Mouse (Mus musculus) testis, postnatal 14 days (tissue): Measurements from ENCODE around the gene Lhfpl2.
A peak's percentile ranks its signal among the peaks of the same experiment; 100 is the strongest.

ENCODE experiments used
- DNase-seq: peaks from one replicate; pipeline ENCODE4 v3.0.0; 2021; ENCODE audit warnings: low spot score

Gene Lhfpl2

DNA sequence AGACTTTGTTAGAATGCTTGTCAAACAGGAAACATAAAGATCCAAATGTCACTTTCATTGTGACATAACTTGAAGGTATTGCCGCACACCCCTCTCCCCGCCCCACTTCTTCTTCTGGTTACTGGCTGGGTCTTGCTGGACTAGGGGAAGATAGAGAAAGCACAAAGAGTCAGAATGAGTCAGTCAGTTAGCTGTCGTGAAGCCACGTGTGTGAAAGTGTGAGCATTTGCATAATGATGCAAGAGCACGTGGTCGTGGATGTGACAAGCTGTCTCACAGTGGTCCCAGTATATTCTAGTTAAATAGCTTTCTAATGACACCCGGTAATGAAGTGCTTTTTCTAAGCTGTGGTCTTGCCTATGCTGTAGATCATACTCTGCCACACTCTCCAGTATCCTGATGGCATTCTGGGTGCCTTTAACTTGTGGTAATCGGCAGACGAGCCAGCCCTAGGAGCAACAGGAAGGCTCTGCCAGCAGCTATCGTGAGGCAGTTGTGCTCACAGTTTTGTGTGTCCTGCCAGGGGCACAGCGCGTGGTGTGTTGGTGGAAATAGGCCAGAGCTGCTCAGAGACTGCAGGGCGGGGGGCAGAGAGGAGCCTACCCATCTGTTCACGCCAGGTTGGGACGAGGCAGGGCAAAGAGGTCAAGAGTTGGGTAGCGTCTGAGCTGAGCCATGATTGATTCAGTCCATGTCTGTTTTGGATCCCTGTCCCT is 40.9 kb downstream of the Lhfpl2 start:
- no peak for DNase-seq

DNA sequence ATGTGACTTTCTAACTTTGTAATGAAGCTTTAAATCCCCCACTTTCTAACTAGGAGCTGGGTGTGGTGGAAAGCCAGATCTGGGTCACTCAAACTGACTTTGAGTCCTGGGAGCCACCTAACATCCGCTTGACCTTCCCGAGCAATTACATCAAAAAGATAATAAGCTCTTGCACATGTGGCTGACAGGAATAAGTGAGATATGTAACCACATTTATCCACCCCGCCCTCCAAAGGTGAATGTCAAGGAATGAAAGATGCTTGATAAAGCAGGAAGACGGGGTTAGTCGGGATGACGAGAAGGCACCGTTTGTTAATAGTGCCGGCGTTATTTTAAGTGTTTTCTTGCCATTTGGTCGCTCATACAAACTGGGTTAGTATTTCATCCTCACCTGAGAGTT is 41.5 kb downstream of the Lhfpl2 start:
- no peak for DNase-seq

DNA sequence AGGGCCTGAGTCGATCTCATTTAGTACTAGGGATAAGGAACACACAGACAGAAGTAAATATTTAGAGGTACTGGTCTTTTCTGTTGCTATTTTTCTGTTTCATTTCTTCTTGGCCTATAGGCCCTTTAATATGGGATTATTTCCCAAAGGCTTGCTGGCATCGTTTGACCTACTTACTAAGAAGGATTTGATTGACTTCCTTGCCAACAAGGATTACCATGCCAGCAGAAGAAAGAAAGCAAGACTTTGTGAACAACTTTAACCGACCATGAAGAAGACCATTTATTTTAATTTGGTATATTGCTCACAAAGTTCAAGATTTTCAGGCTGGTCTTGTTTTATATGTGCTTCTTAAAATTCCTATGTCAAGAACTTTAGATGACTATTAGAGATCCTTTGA is 42.8 kb downstream of the Lhfpl2 start:
- no peak for DNase-seq

DNA sequence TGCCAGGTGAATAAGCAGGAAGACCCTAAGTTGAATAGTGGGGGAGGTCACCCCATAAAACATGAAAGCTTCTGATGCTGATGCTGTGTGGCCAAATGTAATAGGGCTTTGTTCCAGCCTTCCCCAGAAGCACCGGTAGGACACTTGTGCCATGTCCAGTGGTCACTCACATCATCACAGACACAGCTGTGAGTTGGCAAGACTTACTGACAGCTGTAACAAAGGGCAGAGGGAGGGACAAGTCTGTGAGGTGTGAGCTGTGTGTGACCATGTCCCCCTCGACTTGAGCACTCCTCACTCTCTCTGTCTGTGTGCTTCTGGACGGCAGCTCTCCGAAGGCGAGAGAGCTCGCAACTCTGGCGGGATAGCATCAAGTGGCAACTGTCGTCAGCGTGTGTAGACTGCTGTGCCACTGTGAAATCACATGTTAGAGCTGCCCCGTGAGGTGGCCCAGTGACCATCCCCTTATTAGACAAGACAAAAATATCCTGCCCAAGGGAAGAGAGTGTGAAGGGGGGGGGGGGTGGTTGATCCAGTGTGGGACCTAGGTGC is 43.5 kb downstream of the Lhfpl2 start:
- DNase-seq = no peak

DNA sequence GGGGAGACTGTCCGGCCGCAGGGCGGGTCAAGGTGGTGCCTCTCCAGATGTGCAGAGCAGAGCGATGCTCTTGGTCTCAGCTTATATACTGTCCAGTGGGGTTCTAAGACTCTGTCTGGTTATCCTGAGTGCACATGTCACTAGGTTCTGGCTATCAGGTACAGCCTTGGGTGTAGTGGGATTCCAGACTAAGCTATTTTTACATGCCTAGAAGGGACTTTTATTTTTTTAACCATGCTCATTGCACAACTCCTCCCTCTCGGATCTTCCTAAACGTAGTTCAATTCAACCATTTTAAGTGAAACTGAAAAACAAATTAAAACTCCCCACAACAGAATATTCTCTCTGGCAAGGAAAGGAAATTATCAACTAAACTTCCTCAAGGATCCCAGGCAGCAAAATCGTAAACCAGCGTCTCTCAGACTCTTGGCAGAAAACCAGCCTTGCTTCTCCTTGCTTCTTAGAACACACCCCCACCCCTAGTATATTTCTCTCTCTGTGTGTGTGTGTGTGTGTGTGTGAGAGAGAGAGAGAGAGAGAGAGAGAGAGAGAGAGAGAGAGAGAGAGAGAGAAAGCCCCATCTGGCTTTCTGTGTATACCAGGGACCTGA is 47.4 kb downstream of the Lhfpl2 start:
- DNase-seq = no peak

DNA sequence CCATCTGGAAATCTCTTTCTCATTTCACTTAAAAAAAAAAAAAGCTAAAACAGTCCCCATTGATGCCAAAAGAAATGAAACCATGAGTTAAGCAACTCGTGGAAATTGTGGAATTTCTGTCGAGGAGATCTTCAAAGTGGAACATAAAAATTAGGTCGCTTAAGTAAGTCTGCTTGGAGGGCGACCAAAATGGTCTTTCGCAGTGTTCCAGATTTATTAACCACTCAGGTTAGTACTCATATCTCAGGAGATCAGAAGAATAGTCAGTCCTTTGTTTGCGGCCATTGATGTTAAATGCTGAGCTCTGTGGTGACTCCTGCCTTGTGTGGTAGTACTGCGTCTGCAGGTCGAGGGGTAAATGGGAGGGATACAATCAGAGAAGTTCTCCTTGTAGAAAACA is 48.8 kb downstream of the Lhfpl2 start:
- no peak for DNase-seq

DNA sequence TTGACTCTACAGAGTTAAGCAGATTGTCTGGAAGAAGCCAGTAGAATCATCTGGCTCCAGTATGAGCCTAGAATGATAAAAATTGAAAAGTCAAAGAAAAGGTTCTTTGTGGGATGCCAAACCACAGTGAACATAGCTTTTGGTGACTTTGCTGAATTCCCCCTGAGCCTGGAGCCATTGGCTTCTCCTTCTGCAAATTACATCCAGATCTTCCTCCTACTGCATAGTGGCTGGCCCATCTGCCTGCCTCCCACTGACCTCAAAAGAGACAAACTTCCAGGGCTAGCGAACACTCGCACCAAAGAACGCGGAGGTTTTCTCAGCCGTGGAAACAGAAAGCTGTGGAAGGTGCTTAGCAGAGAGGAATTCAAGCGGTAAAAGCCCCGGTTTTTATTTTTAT is 49.4 kb downstream of the Lhfpl2 start:
- no peak for DNase-seq

DNA sequence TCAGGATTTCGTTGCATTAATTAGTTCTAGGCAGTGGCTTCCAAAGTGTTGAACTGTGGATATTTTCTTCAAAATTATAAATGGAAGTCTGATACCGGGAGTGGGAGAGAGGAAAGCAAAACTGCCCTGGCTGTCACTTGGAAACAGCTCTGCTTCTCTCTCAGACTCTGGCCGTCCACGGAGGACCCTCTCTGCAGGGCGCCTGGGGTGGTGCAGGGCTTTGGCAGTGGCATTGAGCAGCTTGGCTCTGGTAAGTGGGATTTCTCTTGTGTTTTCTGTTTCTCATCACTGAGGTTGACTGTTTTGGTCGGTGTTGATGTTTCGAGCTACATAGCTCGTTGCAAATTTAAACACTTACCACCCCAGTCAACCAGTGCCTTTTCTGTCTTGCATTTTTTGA is 53.0 kb downstream of the Lhfpl2 start:
- no peak for DNase-seq

DNA sequence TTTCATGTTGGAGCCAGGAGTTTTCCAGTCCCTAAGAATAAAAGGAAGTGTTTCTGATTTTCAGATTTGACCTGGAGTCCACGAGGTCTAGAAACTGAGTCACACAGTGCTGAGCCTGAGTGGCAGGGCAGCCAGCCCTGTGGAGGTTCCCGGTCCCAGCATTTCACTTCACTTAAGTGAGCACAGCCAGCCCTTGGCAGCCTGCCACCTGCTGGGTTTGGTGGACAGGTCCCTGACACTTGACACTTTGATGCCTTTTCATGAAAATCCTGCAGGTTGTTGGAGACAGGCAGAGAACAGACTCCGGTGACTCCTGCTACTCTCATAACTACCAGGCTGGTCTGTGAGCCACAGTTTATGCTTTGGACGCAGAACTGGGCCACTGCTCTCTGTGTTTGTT is 57.9 kb downstream of the Lhfpl2 start:
- no peak for DNase-seq

DNA sequence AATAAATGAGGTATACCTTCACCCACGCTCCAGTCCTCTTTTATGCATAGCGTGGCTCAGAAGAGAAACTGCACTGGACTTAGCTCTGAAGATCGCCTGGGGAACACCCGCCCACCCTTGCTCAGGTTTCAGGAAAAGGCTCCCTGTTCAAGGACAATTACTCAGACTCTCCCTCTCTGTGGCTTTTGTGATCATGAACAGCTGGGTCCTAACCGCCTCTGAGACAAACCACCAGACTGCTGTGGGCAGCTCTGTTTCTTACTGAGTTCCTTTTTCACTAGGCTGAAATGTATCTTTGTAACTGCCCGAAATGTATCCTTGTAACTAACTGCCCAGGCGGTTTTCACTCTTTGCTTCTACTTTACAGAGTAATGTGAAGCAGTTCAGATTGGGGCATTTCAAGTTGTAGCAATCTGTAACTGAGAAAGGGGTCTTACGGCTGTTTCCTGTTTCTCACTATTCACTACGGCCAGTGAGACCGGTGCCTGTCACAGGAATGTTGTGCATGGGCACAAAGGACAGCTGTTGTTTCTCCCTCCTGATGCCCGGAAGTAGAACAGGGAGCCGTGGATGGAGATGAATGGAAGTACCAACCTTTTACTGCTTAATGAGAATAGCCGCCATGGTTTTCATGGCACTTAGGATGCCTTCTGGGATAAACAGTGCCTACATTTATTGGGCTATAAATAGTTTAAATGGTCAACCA is 59.3 kb downstream of the Lhfpl2 start:
- DNase-seq = peak; percentile 69

DNA sequence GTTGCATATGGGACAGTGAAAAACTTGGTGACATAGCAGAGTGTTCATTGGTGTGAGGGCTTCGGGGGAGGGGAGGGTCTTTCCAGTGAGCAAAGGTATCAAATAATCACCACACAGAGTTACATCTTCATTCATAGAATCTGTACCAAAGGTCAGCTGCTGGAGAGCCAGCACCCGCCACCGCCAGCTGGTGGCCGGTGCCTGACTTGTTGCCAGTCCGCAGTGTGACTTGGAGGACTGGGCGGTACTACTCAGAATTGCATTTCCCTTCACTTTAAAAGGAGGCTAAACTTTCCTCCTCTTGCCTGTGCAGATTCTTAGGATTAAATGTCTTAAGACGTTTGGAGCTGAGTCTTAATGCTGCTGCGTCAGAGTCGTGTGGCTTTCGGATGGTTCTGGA is 59.9 kb downstream of the Lhfpl2 start:
- no peak for DNase-seq

DNA sequence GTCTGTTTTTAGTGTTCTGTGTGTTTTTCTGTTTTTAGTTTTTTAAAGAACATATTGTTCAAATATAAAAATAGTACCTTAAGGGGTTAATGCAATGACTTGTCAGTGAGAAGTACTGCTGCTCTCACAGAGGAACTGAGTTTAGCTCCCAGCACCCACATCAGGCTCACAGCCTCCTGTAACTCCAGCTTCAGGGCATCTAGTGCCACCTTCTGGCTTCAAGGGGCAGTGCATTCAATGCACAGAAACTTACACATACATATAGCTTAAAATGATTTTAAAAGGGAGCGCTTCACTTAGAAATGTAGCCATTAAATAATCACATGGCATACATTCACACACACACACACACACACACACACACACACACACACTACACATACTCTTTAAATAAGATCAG is 60.5 kb downstream of the Lhfpl2 start:
- no peak for DNase-seq

DNA sequence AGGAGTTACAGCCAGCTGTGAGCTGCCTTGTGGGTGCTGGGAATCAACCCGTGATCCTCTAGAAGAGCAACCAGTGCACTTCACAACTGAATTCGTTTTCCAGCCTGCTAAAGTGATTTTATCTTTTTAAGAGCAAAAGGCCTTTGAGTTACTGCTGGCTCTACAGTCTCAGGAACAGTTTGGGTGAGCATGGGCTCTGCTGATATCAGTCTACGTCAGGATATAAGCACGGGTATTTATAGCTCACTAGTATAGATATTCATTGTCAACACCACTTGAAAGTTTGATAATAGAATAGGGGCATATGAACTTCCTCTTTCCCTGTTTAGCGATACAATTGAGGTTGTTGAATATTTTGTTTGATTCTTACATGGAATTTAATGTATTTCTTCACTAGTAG is 61.7 kb downstream of the Lhfpl2 start:
- no peak for DNase-seq

DNA sequence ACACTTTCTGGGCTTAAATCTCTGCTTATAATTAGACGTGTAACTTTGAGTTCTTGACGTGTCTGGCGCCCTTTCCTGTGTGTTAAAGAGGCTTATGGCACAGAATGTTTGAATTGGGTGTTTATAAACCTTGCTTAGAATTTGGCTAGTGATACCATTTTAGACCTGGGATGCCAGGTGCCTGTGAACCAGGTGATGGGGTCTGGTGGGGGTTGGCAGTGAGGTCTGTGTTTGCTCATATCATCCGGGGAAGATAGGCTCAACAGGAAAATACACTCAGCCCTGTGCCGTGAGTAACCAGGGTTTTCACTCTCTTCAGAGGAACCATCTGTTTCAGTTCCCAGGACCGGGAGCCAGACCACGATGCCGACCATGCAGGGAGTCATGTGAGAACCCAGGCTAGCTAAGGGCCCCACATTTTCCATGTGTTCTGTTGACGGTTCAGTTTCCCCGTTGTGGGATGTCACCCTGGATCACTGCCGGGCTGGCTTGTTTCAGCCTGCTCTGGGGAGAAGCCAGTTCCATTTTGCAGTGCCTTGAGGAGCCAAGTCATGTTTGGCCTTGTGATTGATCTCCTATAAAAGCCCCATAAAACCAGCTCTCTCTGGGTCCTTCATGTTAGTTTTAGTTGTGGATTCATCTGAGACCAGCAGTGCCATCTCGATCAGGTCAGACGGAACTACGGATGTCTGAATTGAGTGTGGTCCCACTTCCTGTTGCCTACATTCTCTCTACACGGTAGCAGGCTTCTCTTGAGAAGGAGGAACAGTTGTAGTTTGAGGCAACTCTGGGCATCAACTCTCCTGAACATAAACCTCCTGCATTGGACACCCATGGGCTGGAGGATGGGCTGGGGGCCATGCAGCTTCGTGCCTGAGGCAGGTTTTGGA is 65.4 kb downstream of the Lhfpl2 start:
- no peak for DNase-seq

DNA sequence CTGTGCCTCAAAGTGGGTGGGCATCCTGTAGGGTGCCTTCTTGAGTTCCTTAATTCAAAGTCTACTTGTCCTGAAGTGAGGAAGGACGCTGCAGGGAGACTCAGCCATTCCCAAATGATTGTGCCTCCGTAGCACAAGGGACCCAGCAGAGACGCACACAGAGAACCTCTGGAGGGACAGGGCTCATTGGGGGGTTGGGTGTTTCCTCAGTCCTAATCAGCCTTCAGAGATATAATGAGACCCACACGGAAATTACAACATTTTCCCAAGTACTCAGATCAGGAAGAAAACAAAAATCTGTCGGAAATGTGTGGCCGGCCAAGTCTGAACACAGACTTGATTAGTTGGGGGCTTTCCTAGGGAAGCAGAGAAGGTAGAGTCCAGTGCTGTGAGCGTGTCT is 72.8 kb downstream of the Lhfpl2 start:
- DNase-seq = no peak

DNA sequence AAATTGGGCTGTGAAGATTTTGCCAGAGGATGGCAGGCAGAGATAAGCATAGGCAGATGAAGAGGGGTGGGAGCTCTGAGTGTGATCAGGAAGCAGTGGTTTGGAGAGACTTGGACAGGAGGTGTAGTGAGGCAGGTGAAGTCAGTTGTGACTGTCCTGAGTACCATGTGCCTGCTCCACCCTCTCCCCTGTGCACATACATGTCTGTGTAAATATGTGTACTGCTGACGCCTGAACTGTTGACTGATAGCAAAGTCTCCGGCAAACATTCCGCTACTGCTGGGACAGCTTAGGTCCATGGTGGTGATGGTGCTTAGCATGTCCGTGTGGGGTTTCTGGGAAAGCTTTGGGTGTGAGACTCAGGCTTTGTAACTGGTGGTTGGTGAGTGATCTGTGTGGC is 73.5 kb downstream of the Lhfpl2 start:
- no peak for DNase-seq

DNA sequence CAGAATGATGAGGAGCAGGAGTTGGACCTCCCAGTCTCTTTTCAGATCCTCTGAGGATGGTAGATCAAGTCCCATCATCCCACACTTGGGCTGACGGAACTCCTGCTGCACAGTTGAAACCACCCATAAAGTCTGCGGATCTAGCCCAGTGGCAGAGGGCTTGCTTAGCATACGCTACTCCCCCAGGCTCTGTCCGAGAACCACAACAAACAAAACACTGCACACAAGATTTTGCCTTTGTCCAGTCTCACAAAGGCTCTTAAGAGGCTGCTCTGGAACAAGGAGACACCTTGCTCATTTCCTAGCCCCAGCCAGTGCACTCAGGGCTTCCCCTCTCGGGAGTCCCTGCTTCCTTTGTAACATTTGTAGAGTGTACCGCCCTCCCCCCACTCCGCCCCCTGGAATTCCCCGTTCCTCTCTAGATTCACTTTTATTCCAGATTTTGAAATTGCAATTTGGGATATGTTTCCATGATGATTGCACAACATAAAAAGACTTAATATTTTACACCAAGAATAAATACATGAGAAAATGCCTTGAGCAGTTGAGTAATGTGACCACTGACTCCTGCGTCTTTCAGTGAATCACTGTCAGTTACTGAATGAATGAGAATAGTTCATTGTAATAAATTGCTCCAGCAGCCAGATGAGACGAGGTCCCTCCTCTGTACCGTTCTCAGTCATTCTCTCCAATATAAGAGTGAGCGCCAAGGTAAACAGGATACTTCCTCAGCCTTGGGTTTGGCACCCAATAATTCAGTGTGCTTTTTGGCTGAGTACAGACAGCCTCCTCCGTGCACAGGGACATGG is 74.8 kb downstream of the Lhfpl2 start:
- no peak for DNase-seq

DNA sequence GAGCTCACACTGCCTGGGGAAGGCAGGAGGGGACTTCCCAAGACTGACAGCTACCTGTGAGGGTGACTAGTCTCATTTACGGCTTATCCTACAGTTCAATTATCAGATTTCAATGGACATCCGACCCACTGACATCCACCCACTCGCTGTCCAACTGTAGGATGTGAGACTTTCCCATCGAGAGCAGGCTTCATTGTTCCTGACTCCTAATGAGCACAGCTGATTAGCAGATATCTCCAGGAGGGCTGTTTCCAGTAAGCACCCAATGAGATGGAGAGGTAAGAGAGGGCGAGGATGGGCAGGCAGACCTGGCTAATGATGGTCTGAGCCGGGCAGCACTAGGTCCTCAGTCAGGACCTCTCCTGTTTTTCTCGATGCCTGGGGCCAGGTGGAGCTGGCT is 77.0 kb downstream of the Lhfpl2 start:
- DNase-seq = no peak

DNA sequence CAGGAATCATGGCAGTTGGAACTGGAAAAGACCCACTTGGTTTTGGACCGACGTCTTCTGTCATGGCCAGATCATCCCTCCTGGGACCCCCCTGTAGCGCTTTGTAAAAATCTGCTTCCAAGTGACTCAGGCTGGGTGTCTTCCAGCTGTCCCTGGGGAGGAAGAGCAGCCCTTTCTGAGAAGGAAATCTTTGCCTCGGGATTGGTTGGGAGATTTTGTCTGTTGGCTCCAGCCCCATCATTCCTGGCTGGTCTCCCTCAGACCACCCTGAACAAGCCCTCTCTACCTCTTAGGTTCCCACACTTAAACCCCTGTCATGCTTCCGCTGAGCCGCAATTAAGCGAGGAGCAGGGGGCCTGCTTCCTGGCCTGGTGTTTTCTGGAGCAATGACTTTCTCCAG is 77.6 kb downstream of the Lhfpl2 start:
- no peak for DNase-seq

DNA sequence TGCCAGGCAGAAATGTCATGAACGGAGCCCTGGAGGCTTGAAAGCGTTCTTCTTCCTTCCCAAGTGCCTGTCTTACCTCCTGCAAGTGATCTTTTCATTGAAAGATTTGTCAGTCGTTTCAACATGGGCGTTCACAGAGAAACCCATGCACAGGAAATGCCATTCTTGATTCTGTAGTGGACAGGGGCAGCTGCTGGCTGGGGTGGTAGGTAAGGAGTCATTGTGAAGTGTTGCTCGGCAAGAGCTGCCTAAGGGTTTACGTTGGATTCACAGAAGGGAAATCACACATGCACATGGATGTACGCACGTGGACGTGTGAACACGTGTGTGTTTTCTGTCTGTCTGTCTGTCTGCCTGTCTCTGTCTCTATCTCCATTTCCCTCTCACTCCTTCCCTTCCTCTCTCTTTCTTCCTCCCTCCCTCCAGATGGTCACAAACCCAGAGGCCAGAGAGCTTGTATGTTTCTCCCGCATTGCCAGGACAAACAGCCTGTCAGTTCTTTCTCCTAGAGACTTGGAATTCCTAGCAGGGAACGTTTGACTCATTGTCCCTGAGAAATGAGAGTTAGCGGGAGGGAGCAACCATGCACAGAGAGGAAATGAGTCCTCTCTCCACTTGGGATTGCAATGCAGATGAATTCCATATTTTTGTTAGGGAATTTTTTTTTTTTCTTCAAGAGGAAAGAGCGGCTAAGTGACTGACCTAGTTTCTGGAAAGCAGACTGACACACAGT is 82.3 kb downstream of the Lhfpl2 start:
- DNase-seq = no peak

DNA sequence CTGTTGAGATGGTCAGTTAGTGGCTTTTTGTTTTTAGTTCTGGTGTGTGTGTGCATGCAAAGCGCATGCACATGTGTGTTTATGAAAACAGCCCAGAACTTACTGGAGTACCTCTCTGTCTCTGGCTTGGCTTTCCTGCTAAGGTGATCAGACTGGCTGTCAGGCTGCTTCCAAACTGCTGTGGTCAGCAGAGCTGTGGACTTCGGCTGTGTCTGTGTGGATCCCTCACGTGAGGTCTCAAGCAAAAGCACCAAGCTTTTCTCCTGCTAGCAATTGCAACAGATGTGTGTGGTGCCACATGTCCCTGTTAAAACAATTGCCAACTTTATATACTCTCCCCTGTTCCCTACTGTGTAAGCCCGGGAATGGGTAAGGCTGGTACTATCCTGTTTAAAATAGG is 82.8 kb downstream of the Lhfpl2 start:
- DNase-seq = no peak
